Mouse (Mus musculus): ENCODE data around the gene Snx8.

Snx8 gene

GRCm38 (mm10) chr5:140388588-140389576 is at the start of gene Snx8:
Snx8 (minus strand) TSS chr5:140389262.
- peak; percentile 98 for DNase-seq

GRCm38 (mm10) chr5:140425016-140425783 is 36.1 kb upstream of the Snx8 start:
- DNase-seq = peak; percentile 25

GRCm38 (mm10) chr5:140420616-140421015 is 31.6 kb upstream of the Snx8 start:
- DNase-seq = no peak

- peak; percentile 50 for DNase-seq
Measured at GRCm38 (mm10) chr5:140419442-140420080, 30.5 kb upstream of the Snx8 start.

- peak; percentile 91 for DNase-seq
Measured at GRCm38 (mm10) chr5:140418489-140419441, 29.7 kb upstream of the Snx8 start, which contains the start of gene Eif3b. Eif3b (plus strand) TSS chr5:140419328.

- DNase-seq = no peak
Measured at GRCm38 (mm10) chr5:140418106-140418488, 29.0 kb upstream of the Snx8 start.

- peak; percentile 59 for DNase-seq
Measured at GRCm38 (mm10) chr5:140414647-140415046, 25.6 kb upstream of the Snx8 start.

GRCm38 (mm10) chr5:140411339-140411738 is 22.3 kb upstream of the Snx8 start:
- peak; percentile 81 for DNase-seq

- no peak for DNase-seq
Measured at GRCm38 (mm10) chr5:140408801-140409200, 19.7 kb upstream of the Snx8 start.

GRCm38 (mm10) chr5:140406666-140407065 is 17.6 kb upstream of the Snx8 start:
- DNase-seq = no peak

- DNase-seq = no peak
Measured at GRCm38 (mm10) chr5:140405126-140405525, 16.1 kb upstream of the Snx8 start.

GRCm38 (mm10) chr5:140402640-140403270 is 13.7 kb upstream of the Snx8 start:
- peak; percentile 57 for DNase-seq

GRCm38 (mm10) chr5:140396166-140396940 is 7.3 kb upstream of the Snx8 start:
- peak; percentile 60 for DNase-seq

GRCm38 (mm10) chr5:140392701-140393100 is 3.6 kb upstream of the Snx8 start:
- DNase-seq = no peak

GRCm38 (mm10) chr5:140391981-140392380 is 2.9 kb upstream of the Snx8 start:
- DNase-seq = no peak

GRCm38 (mm10) chr5:140391435-140391834 is 2.4 kb upstream of the Snx8 start:
- no peak for DNase-seq

- DNase-seq = no peak
Measured at GRCm38 (mm10) chr5:140389647-140390046, 585 bp upstream of the Snx8 start.

- no peak for DNase-seq
Measured at GRCm38 (mm10) chr5:140387816-140388510, 1.1 kb downstream of the Snx8 start.

- no peak for DNase-seq
Measured at GRCm38 (mm10) chr5:140387236-140387635, 1.8 kb downstream of the Snx8 start.

- no peak for DNase-seq
Measured at GRCm38 (mm10) chr5:140384462-140384861, 4.6 kb downstream of the Snx8 start.
